Mouse (Mus musculus) midbrain, embryonic 12.5 days (tissue): ENCODE measurements at regions not wholly inside any gene's neighbourhood (a gene's known extent, or its start where the extent isn't known, plus 50 kb on each side); places are given as distances from the start of the nearest gene placed in this dataset.

Experiments
- ATAC-seq: fragments of 200-750 bp; cut with Nextera tagmentation; 2 replicates; pipeline ENCODE4 v1.8.0; 2017; ENCODE audit warnings: low read depth, moderate TSS enrichment, moderate library complexity; ENCODE audit not compliant: low FRiP score
- H3K27ac ChIP-seq: fragments of 300-500 bp; sonication (generic); replicated peaks from 2 replicates; pipeline ENCODE4 v1.5.1; 2016; ENCODE audit warnings: mild to moderate bottlenecking
- H3K27me3 ChIP-seq: fragments of 300-500 bp; sonication (generic); 2 replicates; pipeline ENCODE4 v1.6.1; 2016; ENCODE audit warnings: mild to moderate bottlenecking
- H3K36me3 ChIP-seq: fragments of 300-500 bp; sonication (generic); 2 replicates; pipeline ENCODE4 v1.6.1; 2016
- H3K4me1 ChIP-seq: fragments of 300-500 bp; sonication (generic); 2 replicates; pipeline ENCODE4 v1.6.1; 2016
- H3K4me2 ChIP-seq: fragments of 300-500 bp; sonication (generic); replicated peaks from 2 replicates; pipeline ENCODE4 v1.6.1; 2016; ENCODE audit warnings: mild to moderate bottlenecking, moderate library complexity
- H3K4me3 ChIP-seq: fragments of 300-500 bp; sonication (generic); 2 replicates; pipeline ENCODE4 v1.5.1; 2016; ENCODE audit warnings: mild to moderate bottlenecking
- H3K9ac ChIP-seq: fragments of 300-500 bp; sonication (generic); replicated peaks from 2 replicates; pipeline ENCODE4 v1.6.1; 2016; ENCODE audit warnings: mild to moderate bottlenecking, moderate library complexity
- H3K9me3 ChIP-seq: fragments of 300-500 bp; sonication (generic); 2 replicates; pipeline ENCODE4 v1.6.1; 2016; ENCODE audit warnings: mild to moderate bottlenecking
- whole genome bisulfite sequencing: fragments of 180-500 bp; shearing (Covaris S2); methylation state at CpG from one replicate; pipeline ENCODE4 v1.1.7; 2016; 5-methylcytosine and 5-hydroxymethylcytosine counted together

DNA sequence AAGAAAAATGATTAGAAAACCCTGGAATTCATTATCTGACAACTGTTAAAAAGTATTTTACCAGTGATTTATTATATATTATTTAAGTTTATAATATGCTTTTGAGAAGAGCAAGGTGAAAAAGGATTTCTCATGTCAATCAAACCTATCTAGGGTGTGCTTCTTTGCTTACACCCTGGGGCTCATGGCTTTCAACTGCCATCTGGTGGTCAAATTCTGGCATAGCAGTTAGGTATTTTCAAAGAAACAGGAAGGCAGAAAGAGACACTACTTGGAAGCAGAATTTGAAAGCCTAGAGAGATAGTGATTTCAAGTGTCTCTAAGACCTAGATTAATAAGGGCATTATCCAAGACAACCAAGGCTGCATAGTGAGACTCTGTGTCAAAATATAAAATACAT is 167.8 kb upstream of the Amot start:
- Histone ChIP-seq H3K4me3 (no peak overlapping the region), H3K27ac (no peak overlapping the region), H3K36me3 (no peaks in the 10 kb centered on the region), H3K27me3 (no peaks in the 10 kb centered on the region), H3K9me3 (no peaks in the 10 kb centered on the region), H3K4me2 (no peak overlapping the region), H3K9ac (no peak overlapping the region), H3K4me1 (no peaks in the 10 kb centered on the region)
- peak; percentile 52; the same call in 1 of the 2 replicates for ATAC-seq

DNA sequence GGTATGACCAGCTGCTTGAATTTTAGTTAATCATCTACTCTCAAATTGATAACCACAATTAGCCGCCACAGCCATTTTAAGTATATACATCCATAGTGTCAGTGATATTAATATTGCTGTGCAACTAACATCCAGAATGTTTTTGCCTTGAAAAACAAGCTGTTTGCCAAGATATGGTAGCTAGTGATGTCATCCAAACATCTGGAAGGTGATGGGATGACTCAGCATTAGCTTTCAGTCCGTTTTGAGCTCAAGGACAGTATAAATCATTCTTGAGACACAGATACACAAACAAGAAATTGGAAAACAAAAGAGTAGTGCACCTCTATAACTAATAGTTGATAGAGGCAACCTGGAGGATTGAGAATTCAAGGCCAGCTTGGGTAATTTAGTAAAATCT is 146.7 kb upstream of the Amot start:
- Histone ChIP-seq H3K4me3 (no peak overlapping the region), H3K4me1 (no peaks in the 10 kb centered on the region), H3K9me3 (no peaks in the 10 kb centered on the region), H3K27me3 (no peaks in the 10 kb centered on the region), H3K27ac (no peak overlapping the region), H3K4me2 (no peak overlapping the region), H3K9ac (no peak overlapping the region), H3K36me3 (no peaks in the 10 kb centered on the region)
- ATAC-seq, result no peak
- WGBS, result 80% methylated on average over 2 of the region's 2 CpGs

DNA sequence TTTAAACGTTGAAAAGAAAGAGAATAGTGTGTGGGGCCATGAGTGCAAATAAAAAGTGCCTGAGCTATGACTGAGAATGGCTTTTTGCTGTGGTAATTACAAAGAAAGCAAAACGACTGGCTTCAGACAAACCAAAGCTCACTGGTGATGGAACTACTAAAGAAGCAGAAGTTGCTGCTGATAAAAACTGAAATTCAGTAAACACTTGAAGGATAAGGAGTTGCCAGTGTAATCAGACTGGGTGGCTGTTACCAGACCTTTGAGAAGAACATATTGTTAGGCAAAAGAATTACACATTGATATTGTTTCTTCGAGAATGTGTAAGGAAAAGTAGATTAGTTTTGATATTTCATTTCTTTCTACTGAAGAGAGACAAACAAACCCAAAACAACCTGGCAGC is 114.7 kb upstream of the Amot start:
- ATAC-seq, result no peak
- WGBS, result 63% methylated on average over 3 of the region's 3 CpGs
- Histone ChIP-seq H3K9me3 (no peaks in the 10 kb centered on the region), H3K4me3 (no peak overlapping the region), H3K9ac (no peak overlapping the region), H3K4me1 (no peaks in the 10 kb centered on the region), H3K27me3 (0 out of 2 replicates have a peak, but pooled peaks cover 3% of the 10 kb centered on the region), H3K36me3 (no peaks in the 10 kb centered on the region), H3K4me2 (no peak overlapping the region), H3K27ac (no peak overlapping the region)

DNA sequence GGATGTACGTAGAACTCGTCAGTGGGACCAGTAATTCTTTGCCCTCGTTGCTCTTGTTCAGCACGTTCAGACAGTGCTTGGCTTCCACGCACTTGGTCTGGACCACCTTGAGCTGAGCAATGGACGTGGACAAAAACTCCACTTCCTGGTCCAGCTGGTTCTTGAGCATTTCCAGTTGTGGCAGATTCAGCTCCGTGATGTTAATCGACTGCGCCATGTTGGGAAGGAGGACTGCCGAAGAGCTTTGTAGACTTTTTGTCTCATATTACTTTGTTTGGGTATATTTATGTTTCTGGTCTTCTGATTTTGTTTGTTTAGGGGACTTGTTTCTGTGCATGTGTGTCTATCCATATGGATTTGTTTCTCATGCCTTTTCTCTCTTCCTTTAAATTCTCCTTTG is 97.1 kb upstream of the Amot start:
- no peak for ATAC-seq
- Histone ChIP-seq H3K4me2 (no peak overlapping the region), H3K4me1 (no peaks in the 10 kb centered on the region), H3K9ac (no peak overlapping the region), H3K36me3 (no peaks in the 10 kb centered on the region), H3K27me3 (no peaks in the 10 kb centered on the region), H3K4me3 (no peak overlapping the region), H3K27ac (no peak overlapping the region), H3K9me3 (no peaks in the 10 kb centered on the region)
- 88% methylated on average over 10 of the region's 10 CpGs for WGBS

DNA sequence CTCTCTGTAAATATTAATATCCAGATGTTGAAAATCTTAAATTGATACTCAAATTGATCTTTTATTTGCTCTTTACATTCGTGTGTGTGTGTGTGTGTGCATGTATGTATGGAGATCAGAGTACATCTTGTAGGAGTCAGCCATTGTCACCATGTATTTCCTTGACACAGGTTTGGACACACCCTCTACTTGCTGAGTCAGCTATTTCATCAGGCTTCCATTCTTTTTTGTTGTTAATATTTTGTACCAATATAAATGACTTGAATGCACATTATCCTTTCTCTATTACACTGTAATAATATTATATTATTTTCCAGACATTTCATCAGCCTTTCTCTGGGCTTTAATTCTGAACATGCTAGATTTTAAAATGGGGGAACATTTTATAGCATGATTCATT is 85.8 kb upstream of the Amot start:
- Histone ChIP-seq H3K27ac (no peak overlapping the region), H3K36me3 (no peaks in the 10 kb centered on the region), H3K4me3 (no peak overlapping the region), H3K4me2 (no peak overlapping the region), H3K27me3 (no peaks in the 10 kb centered on the region), H3K4me1 (no peaks in the 10 kb centered on the region), H3K9me3 (no peaks in the 10 kb centered on the region), H3K9ac (no peak overlapping the region)
- 57% methylated on average over 1 of the region's 1 CpGs for WGBS
- ATAC-seq, result no peak

DNA sequence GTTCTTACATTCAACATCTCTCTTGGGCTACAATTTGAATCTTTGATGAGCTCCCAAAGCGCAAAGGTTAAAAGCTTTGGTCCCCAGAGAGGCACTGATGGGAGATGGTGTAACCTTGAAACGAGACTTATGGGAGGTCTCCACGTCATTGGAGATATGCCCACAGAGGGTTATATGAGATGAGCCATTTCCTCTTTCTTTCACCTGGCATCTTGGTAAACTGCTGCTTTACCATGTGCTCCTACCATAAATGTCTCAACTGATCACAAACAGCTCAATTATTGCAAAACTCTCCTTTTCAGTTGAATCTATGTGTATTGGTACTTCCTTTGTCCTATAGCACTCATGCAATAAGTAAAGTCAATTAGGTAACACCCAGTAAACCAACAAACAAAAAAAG is 62.5 kb upstream of the Amot start:
- H3K4me3 ChIP-seq, result no peak overlapping the region
- 80% methylated on average over 3 of the region's 3 CpGs for WGBS
- no peaks in the 10 kb centered on the region for H3K9me3 ChIP-seq
- H3K36me3 ChIP-seq, result no peaks in the 10 kb centered on the region
- no peak overlapping the region for H3K4me2 ChIP-seq
- no peak overlapping the region for H3K27ac ChIP-seq
- no peaks in the 10 kb centered on the region for H3K27me3 ChIP-seq
- H3K4me1 ChIP-seq, result no peaks in the 10 kb centered on the region
- H3K9ac ChIP-seq, result no peak overlapping the region
- no peak for ATAC-seq

DNA sequence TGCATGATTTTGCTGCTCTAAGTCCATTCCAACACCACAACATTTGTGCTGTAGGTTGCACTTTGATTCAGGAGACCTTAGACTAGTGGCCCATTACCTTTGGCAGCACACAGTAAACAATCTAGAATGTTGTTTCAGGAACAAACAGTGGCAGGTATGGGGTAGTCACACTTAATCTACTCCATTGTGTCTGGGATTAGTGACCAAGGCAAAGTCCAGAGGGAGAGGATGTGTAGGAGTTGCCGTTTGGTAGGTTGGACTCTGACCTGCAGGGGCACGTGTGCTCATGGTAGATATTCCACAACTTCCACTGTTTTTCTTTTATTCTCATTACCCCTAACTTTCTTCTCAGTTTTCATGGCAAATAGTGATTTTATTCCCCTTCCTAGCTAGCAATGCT is 62.1 kb upstream of the Amot start:
- Histone ChIP-seq H3K4me2 (no peak overlapping the region), H3K27ac (no peak overlapping the region), H3K9me3 (no peaks in the 10 kb centered on the region), H3K27me3 (no peaks in the 10 kb centered on the region), H3K4me3 (no peak overlapping the region), H3K4me1 (no peaks in the 10 kb centered on the region), H3K9ac (no peak overlapping the region), H3K36me3 (no peaks in the 10 kb centered on the region)
- ATAC-seq, result no peak
- whole genome bisulfite sequencing, result 54% methylated on average over 2 of the region's 2 CpGs

DNA sequence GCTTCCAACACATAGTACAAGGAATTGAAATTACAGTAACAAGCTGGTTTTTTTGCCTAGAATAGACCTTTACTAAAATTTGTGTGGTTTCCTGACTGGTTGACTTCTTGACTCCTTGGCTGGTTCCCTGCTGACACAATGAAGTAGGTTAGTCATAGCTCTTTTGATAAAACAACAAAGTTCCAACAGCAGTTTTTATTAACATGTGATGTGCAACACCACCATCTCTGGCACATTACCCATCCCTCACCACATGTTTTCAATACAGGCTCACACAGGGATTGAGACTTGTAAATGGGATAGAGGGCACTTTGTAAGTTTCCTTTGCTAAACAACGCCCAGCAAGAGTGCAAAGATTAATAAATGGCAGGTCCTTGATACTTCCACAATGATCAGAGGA is 53.9 kb upstream of the Amot start:
- H3K4me3 ChIP-seq, result no peak overlapping the region
- WGBS, result 71% methylated on average over 1 of the region's 1 CpGs

More for the DNA sequence above, 53.9 kb upstream of the Amot start:
- Histone ChIP-seq H3K27me3 (no peaks in the 10 kb centered on the region), H3K9me3 (no peaks in the 10 kb centered on the region), H3K4me2 (no peak overlapping the region), H3K27ac (no peak overlapping the region), H3K4me1 (no peaks in the 10 kb centered on the region), H3K36me3 (no peaks in the 10 kb centered on the region), H3K9ac (no peak overlapping the region)
- ATAC-seq, result no peak
